Mouse (Mus musculus) cerebellum, postnatal 36 days (tissue): Measurements from ENCODE around the gene Ccdc40.
A peak's percentile ranks its signal among the peaks of the same experiment; 100 is the strongest.
"Not testable (repeated sequence)": the region's sequence is repeated elsewhere in the genome, so short reads cannot be mapped to it uniquely, and the experiment has no call there.

Experiments used
- DNase-seq, 2 experiments: peaks; one replicate each; pipeline ENCODE4 v3.0.0; 2021 to 2022; ENCODE audit warnings: mixed read lengths in 2 of 2

Ccdc40 gene

GRCm38 (mm10) chr11:119287207-119287992, 59.0 kb downstream of the Ccdc40 start:
- peak; percentile 31 to 40 for DNase-seq

GRCm38 (mm10) chr11:119292861-119293260, 64.5 kb downstream of the Ccdc40 start:
- DNase-seq: not testable (repeated sequence)

GRCm38 (mm10) chr11:119297996-119298395, 69.6 kb downstream of the Ccdc40 start:
- DNase-seq: no peak

- no peak for DNase-seq
Measured at GRCm38 (mm10) chr11:119298917-119299316, 70.5 kb downstream of the Ccdc40 start.

DNA sequence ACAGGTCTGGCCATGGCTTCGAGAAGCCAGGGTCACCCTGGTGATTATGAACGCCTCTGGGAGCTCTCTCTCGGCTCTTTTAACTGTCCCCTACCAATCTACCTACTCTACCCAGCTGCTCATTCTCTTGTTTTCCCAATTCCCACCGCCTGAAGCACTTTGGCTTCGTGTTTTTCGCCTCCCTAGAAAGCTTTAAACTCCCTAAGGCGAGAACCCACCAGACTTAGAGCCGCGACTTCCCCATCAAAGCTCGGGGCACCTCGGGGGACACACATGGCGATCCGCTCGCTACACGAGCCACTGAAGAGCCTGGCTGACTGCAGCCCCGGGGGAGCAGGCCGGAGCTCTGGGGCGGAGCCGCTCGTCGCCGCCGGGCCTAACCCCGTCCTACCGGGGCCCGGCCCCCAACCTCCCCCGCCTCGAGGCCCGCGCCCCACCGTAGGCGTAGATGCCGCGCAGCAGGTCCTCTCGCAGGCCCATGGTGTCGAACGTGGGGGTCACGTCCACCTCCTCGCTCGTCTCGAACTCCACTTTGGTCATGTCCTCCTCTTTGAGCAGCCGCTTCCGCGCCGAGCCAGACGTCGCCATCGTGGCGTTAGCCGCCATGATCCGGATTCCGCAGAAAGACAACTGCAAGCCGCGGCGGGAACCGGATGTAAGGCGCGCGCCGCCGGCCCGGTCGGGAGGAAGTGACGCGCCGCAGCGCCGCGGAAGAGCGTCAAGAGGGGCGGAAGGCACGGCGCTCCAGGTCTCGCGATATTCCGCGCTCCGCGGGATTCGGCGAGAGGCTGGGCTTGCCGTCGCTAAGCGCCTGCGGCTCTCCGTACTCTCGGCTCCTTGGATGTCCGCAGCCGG, 71.2 kb downstream of the Ccdc40 start, which contains the start of gene Eif4a3:
TSS of gene Eif4a3 (minus strand) at position 699 of the 855 bp plus-strand sequence.
- DNase-seq: peak; percentile 95 to 98

DNA sequence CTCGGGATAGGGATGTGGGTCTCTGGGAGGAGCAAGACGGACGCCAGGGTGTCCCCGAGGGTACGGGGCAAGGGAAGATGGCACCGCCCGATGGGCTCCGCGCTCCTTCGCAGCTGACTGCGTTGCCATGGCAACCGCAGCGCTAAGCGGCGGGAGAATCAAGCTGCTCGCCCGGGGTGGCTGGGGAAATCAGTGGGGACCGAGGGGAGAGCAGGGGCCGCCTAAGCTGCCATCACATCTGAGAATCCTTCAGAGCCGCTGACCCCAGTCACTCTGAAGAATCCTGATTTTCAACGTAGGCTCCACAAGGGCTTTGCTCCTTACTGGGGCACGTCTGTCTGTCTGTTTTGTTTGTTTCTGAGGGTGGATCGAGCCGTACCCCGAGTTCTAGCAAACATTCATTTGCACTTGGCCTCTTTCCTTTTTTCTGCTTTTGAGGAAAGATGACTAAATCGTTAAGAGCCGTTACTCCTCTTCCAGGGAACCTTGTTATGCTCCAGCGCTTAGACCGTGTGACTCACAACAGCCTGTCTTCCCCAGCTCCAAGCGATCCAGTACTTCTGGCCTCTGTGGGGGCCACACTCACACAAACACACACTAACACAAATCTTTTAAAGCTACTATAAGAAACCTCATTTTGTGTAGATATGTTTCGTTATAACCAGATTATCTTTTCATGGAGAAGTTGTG, 72.0 kb downstream of the Ccdc40 start:
- no peak for DNase-seq

GRCm38 (mm10) chr11:119300986-119301385, 72.6 kb downstream of the Ccdc40 start:
- no peak for DNase-seq

GRCm38 (mm10) chr11:119304904-119305712, 76.7 kb downstream of the Ccdc40 start:
- peak; percentile 41 to 52 for DNase-seq

GRCm38 (mm10) chr11:119306762-119307657, 78.6 kb downstream of the Ccdc40 start:
- no peak for DNase-seq

DNA sequence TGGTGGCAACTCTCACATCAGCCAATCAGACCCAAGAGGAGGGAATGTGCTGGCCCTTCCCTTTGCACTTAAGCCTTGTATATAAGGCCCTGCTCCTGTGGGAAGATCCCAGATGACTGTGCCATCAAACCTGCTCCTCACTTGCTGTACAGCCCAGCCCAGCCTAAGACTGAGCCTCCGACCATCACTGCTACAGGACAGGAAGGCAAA, 79.2 kb downstream of the Ccdc40 start, which contains the start of gene Card14:
TSS of gene Card14 (plus strand) at position 111 of the 210 bp plus-strand sequence.
- no peak for DNase-seq

GRCm38 (mm10) chr11:119307916-119308315, 79.5 kb downstream of the Ccdc40 start:
- DNase-seq: no peak

GRCm38 (mm10) chr11:119310621-119311020, 82.2 kb downstream of the Ccdc40 start:
- DNase-seq: no peak

GRCm38 (mm10) chr11:119314252-119314936, 86.0 kb downstream of the Ccdc40 start:
- no peak for DNase-seq
